Mouse (Mus musculus) myocyte (in vitro differentiated cells): ENCODE measurements around the gene Ctf1.

Experiments
- CEBPB ChIP-seq: IDR thresholded peaks from 2 replicates; pipeline ENCODE4 v1.6.1; 2011; ENCODE audit warnings: mild to moderate bottlenecking, moderate library complexity; ENCODE audit not compliant: poor library complexity, insufficient read depth, severe bottlenecking
- E2F4 ChIP-seq: IDR thresholded peaks from one replicate; pipeline ENCODE4 v1.6.1; 2011; ENCODE audit warnings: mild to moderate bottlenecking, control low read depth, moderate library complexity; ENCODE audit not compliant: insufficient read depth
- MAX ChIP-seq: IDR thresholded peaks from one replicate; pipeline ENCODE4 v1.6.1; 2011; ENCODE audit warnings: low read depth, mild to moderate bottlenecking, control low read depth
- MYOD1 ChIP-seq, 3 experiments: IDR thresholded peaks; one replicate each; pipeline ENCODE4 v1.6.1; 2011; ENCODE audit warnings: control low read depth in 2 of 3, low read depth in 2 of 3, mild to moderate bottlenecking in 2 of 3, moderate library complexity in 1 of 3; ENCODE audit not compliant: insufficient read length in 2 of 3, control insufficient read depth in 1 of 3
- MYOG ChIP-seq, 3 experiments: IDR thresholded peaks; one replicate each; pipeline ENCODE4 v1.6.1; 2011; ENCODE audit warnings: control low read depth in 2 of 3, low read depth in 2 of 3, mild to moderate bottlenecking in 2 of 3; ENCODE audit not compliant: insufficient read length in 2 of 3, control insufficient read depth in 1 of 3, insufficient read depth in 1 of 3
- POLR2A ChIP-seq: IDR thresholded peaks from one replicate; pipeline ENCODE4 v1.6.1; 2011; ENCODE audit warnings: low read depth, mild to moderate bottlenecking, control low read depth, moderate library complexity; ENCODE audit not compliant: insufficient read length
- POLR2AphosphoS2 ChIP-seq: IDR thresholded peaks from one replicate; pipeline ENCODE4 v1.6.1; 2011; ENCODE audit warnings: low read depth, control low read depth; ENCODE audit not compliant: insufficient read length
- REST ChIP-seq: IDR thresholded peaks from one replicate; pipeline ENCODE4 v1.6.1; 2011; ENCODE audit warnings: mild to moderate bottlenecking, control low read depth, moderate library complexity; ENCODE audit not compliant: insufficient read depth, insufficient read length
- SRF ChIP-seq: IDR thresholded peaks from one replicate; pipeline ENCODE4 v1.6.1; 2011; ENCODE audit warnings: low read depth; ENCODE audit not compliant: control insufficient read depth, insufficient read length
- TCF12 ChIP-seq: IDR thresholded peaks from one replicate; pipeline ENCODE4 v1.6.1; 2011; ENCODE audit warnings: mild to moderate bottlenecking, control low read depth; ENCODE audit not compliant: poor library complexity, insufficient read depth, severe bottlenecking
- USF1 ChIP-seq: IDR thresholded peaks from one replicate; pipeline ENCODE4 v1.6.1; 2011; ENCODE audit warnings: low read depth, mild to moderate bottlenecking, control low read depth, moderate library complexity

DNA sequence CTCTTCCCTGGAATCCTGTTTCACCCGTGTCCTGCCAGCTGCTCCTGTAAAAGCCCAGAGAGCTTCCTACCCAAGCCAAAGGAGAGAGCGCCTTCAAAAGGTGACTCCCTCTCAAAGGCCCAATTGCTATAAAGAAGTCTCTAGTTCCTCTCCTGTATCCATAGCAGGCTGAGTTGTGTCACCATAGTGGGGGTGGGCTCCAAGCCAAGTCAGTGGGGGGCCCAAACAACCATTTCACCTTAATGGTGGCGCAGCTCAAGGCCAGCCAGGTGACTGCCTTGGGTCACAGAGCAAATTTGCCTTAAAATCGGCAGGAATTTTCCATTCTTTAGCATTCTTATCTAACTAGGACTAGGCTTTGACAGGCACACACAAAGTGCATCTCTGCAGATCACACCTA, 2.3 kb downstream of the Ctf1 start:
- TF ChIP-seq USF1 (no peak), POLR2A (no peak), E2F4 (no peak), POLR2AphosphoS2 (no peak), MAX (no peak), TCF12 (no peak), MYOD1 (IDR thresholded peaks at IDR 0.05; ENCODE audit: control insufficient read depth in 1 of 3, insufficient read length in 2 of 3, low read depth in 2 of 3) (no peak), CEBPB (no peak), SRF (no peak), REST (no peak), MYOG (IDR thresholded peaks at IDR 0.05; ENCODE audit: control insufficient read depth in 1 of 3, insufficient read depth in 1 of 3, insufficient read length in 2 of 3, low read depth in 2 of 3) (no peak)
